Mouse (Mus musculus): ENCODE measurements around the gene Tceal1. TPM values are rescaled to one million over a fixed set of nuclear protein-coding genes. Genes with fewer than 3 reads are reported as not detected.

The Tceal1 gene
- polyA plus RNA-seq, 1 experiment from 2014 or later: 12.0 TPM

GRCm38 (mm10) chrX:136741651-136742201, 33.9 kb downstream of the Tceal1 start:
- 32% methylated on average over 43 of the region's 46 CpGs for WGBS
- H3K4me2 ChIP-seq (ENCODE audit: low read length): peak overlapping the region; percentile 66
- H3K36me3 ChIP-seq (ENCODE audit: control insufficient read depth, insufficient read depth, low read length): peaks cover 19% of the 10 kb centered on the region
- peak; percentile 76 for ATAC-seq (ENCODE audit: insufficient number of reproducible peaks, insufficient read depth, low FRiP score, low read depth)
- peak overlapping the region; percentile 40 to 89 for H3K4me3 ChIP-seq (ENCODE audit: control insufficient read depth in 1 of 2, insufficient read depth in 1 of 2, low read depth in 1 of 2, low read length in 2 of 2)
- H3K27ac ChIP-seq (replicated peaks in 1 of 2; ENCODE audit: control insufficient read depth in 1 of 2, insufficient read depth in 1 of 2, low read depth in 2 of 2, low read length in 2 of 2): peak overlapping the region; percentile 88 to 99
- peak overlapping the region; percentile 70 for H3K9ac ChIP-seq (ENCODE audit: low read length)
- H3K27me3 ChIP-seq (ENCODE audit: control insufficient read depth, insufficient read depth, low read length): no peaks in the 10 kb centered on the region
- peaks cover 2 to 3% of the 10 kb centered on the region in 2 experiments; a peak in 2 of 4 replicates for H3K4me1 ChIP-seq (ENCODE audit: control insufficient read depth in 2 of 2, insufficient read depth in 2 of 2, low read length in 2 of 2)
- H3K9me3 ChIP-seq (ENCODE audit: control insufficient read depth, low read length): no peaks in the 10 kb centered on the region

DNA sequence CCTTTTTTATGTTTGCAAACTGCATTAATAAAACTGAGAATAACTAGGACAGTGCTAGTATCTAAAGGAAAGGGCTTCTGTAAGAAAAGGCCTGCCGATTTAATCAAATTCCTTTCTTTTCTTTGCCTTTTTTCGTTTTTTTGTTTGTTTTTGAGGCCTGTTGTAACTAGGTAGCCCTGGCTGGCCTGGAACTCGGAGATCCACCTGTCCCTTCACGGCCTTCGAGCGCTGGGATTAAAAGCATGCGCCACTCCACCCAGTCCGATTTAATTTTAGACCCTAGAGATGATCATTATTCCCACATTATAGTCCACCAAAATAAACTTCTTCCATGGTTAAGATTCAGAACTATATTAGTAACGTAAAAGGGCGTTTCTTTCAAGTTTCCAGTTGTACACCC, 34.5 kb downstream of the Tceal1 start:
- WGBS: 22% methylated on average over 10 of the region's 10 CpGs
- Histone ChIP-seq H3K27ac (replicated peaks in 1 of 2; ENCODE audit: control insufficient read depth in 1 of 2, insufficient read depth in 1 of 2, low read depth in 2 of 2, low read length in 2 of 2) (peak overlapping the region; percentile 88 to 99), H3K27me3 (ENCODE audit: control insufficient read depth, insufficient read depth, low read length) (no peaks in the 10 kb centered on the region), H3K9ac (ENCODE audit: low read length) (peak overlapping the region; percentile 70), H3K4me2 (ENCODE audit: low read length) (peak overlapping the region; percentile 66), H3K4me1 (ENCODE audit: control insufficient read depth in 2 of 2, insufficient read depth in 2 of 2, low read length in 2 of 2) (peaks cover 2 to 3% of the 10 kb centered on the region in 2 experiments; a peak in 2 of 4 replicates), H3K9me3 (ENCODE audit: control insufficient read depth, low read length) (no peaks in the 10 kb centered on the region), H3K4me3 (ENCODE audit: control insufficient read depth in 1 of 2, insufficient read depth in 1 of 2, low read depth in 1 of 2, low read length in 2 of 2) (peak overlapping the region; percentile 40 to 89), H3K36me3 (ENCODE audit: control insufficient read depth, insufficient read depth, low read length) (peaks cover 16% of the 10 kb centered on the region)
- ATAC-seq (ENCODE audit: insufficient number of reproducible peaks, insufficient read depth, low FRiP score, low read depth): no peak

DNA sequence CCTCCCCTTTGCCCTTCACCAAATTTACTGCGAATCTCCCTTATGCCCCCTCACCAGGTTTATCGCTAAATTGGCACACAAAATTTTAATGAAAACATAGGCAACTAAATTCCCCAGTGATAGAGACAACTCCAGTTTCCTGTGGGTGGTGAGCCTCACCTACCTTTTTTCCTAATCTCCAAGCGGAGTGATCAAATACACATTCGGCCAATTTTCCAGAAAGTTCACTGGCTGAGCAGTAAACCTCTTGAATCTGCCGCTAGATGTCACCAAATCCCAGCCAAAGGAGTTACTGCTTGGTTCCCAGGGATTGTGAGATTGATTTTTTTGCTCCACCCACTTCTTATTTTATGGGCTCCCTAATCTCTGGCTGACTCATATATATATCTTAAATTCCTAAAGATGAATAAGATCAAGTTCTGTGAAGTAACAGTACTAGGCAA, 34.9 kb downstream of the Tceal1 start:
- Histone ChIP-seq H3K27me3 (ENCODE audit: control insufficient read depth, insufficient read depth, low read length) (no peaks in the 10 kb centered on the region), H3K36me3 (ENCODE audit: control insufficient read depth, insufficient read depth, low read length) (peaks cover 15% of the 10 kb centered on the region), H3K9me3 (ENCODE audit: control insufficient read depth, low read length) (no peaks in the 10 kb centered on the region), H3K27ac (replicated peaks in 1 of 2; ENCODE audit: control insufficient read depth in 1 of 2, insufficient read depth in 1 of 2, low read depth in 2 of 2, low read length in 2 of 2) (peak overlapping the region; percentile 88 to 99), H3K4me2 (ENCODE audit: low read length) (peak overlapping the region; percentile 66), H3K4me3 (ENCODE audit: control insufficient read depth in 1 of 2, insufficient read depth in 1 of 2, low read depth in 1 of 2, low read length in 2 of 2) (peak overlapping the region; percentile 40 to 89), H3K9ac (ENCODE audit: low read length) (peak overlapping the region; percentile 70), H3K4me1 (ENCODE audit: control insufficient read depth in 2 of 2, insufficient read depth in 2 of 2, low read length in 2 of 2) (peaks cover 2 to 3% of the 10 kb centered on the region in 2 experiments; a peak in 2 of 4 replicates)
- ATAC-seq (ENCODE audit: insufficient number of reproducible peaks, insufficient read depth, low FRiP score, low read depth): no peak
- WGBS: 39% methylated on average over 5 of the region's 5 CpGs

DNA sequence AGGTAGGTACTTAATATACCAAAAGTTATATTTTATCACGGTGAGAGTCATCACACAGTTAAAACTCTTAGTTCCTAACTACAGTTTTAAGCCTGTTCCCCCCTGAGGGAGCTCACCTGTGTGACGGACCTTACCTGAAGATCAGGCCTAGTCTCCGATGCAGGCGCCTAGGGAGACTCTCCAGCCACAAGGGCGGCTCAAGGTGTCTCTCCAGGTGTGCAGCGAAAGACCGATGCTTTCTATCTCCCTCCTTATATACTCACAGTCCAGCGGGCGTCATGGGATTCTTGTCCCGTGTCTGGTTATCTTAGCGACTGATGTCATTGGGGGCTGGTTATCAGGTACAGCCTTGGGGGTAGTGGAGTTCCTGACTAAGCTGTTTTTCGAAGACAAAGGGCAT, 35.7 kb downstream of the Tceal1 start, which contains the start of gene Morf4l2:
Gene Morf4l2, minus strand, starts transcription at position 232 of the 400 bp plus-strand sequence.
- Histone ChIP-seq H3K36me3 (ENCODE audit: control insufficient read depth, insufficient read depth, low read length) (peaks cover 17% of the 10 kb centered on the region), H3K27ac (replicated peaks in 1 of 2; ENCODE audit: control insufficient read depth in 1 of 2, insufficient read depth in 1 of 2, low read depth in 2 of 2, low read length in 2 of 2) (peak within 1 kb of the TSS; percentile 88 to 99), H3K27me3 (ENCODE audit: control insufficient read depth, insufficient read depth, low read length) (no peaks in the 10 kb centered on the region), H3K9me3 (ENCODE audit: control insufficient read depth, low read length) (no peaks in the 10 kb centered on the region), H3K4me3 (ENCODE audit: control insufficient read depth in 1 of 2, insufficient read depth in 1 of 2, low read depth in 1 of 2, low read length in 2 of 2) (peak within 1 kb of the TSS; percentile 40 to 89), H3K4me1 (ENCODE audit: control insufficient read depth in 2 of 2, insufficient read depth in 2 of 2, low read length in 2 of 2) (peaks cover 2% of the 10 kb centered on the region in 2 experiments; a peak in 2 of 4 replicates), H3K4me2 (ENCODE audit: low read length) (peak within 1 kb of the TSS; percentile 66), H3K9ac (ENCODE audit: low read length) (peak within 1 kb of the TSS; percentile 70)
- no peak for ATAC-seq (ENCODE audit: insufficient number of reproducible peaks, insufficient read depth, low FRiP score, low read depth)
- WGBS: 74% methylated on average over 12 of the region's 12 CpGs

DNA sequence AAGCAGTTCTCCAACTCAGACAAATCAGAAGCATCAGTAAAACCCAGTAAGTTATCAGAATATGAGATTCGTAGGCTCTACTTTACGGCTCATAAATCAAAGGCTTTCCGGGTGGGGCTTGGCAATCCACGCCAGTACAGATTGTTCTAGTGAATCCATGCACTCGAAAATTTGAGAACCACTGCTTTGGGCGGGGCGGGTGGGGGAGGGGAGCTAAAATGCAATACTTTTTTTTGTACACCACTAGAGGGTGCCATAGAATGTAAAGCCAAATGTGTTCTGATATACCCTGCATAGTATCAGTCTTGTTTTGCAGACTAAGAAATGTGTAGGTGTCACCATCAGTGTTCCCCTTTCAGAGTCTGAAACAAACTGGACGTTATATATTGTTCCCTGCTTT, 36.9 kb downstream of the Tceal1 start:
- Histone ChIP-seq H3K4me3 (ENCODE audit: control insufficient read depth in 1 of 2, insufficient read depth in 1 of 2, low read depth in 1 of 2, low read length in 2 of 2) (no peak overlapping the region), H3K27ac (replicated peaks in 1 of 2; ENCODE audit: control insufficient read depth in 1 of 2, insufficient read depth in 1 of 2, low read depth in 2 of 2, low read length in 2 of 2) (no peak overlapping the region), H3K27me3 (ENCODE audit: control insufficient read depth, insufficient read depth, low read length) (no peaks in the 10 kb centered on the region), H3K9me3 (ENCODE audit: control insufficient read depth, low read length) (no peaks in the 10 kb centered on the region), H3K36me3 (ENCODE audit: control insufficient read depth, insufficient read depth, low read length) (peaks cover 11% of the 10 kb centered on the region; the same call in 1 of the 2 replicates), H3K4me2 (ENCODE audit: low read length) (no peak overlapping the region), H3K4me1 (ENCODE audit: control insufficient read depth in 2 of 2, insufficient read depth in 2 of 2, low read length in 2 of 2) (no peaks in the 10 kb centered on the region), H3K9ac (ENCODE audit: low read length) (no peak overlapping the region)
- no peak for ATAC-seq (ENCODE audit: insufficient number of reproducible peaks, insufficient read depth, low FRiP score, low read depth)
- 77% methylated on average over 8 of the region's 8 CpGs for WGBS

DNA sequence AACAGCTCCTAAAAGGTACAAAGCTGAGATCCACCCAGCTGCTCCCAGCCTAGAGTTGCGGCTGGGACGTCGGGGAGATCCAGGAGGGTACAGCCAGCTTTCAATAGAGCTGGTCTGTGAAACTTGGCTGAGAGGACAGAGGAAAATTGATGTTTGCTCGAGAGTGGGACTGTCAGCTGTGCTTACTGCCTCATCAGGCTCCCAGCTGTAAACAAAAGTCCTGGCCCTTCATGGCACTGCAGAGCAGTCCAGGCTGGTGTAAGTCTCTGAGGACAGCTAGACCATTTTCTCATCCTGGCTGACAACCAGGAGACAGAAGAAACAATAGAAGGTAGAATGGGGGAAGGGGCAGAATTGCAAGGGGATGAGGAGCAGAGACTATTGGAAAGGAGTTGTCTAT, 41.5 kb downstream of the Tceal1 start:
- no peaks in the 10 kb centered on the region for H3K27me3 ChIP-seq (ENCODE audit: control insufficient read depth, insufficient read depth, low read length)
- H3K36me3 ChIP-seq (ENCODE audit: control insufficient read depth, insufficient read depth, low read length): peaks cover 14% of the 10 kb centered on the region; the same call in 1 of the 2 replicates
- no peak for ATAC-seq (ENCODE audit: insufficient number of reproducible peaks, insufficient read depth, low FRiP score, low read depth)
- no peak overlapping the region for H3K4me3 ChIP-seq (ENCODE audit: control insufficient read depth in 1 of 2, insufficient read depth in 1 of 2, low read depth in 1 of 2, low read length in 2 of 2)
- H3K4me1 ChIP-seq (ENCODE audit: control insufficient read depth in 2 of 2, insufficient read depth in 2 of 2, low read length in 2 of 2): no peaks in the 10 kb centered on the region
- 69% methylated on average over 4 of the region's 4 CpGs for WGBS
- H3K27ac ChIP-seq (replicated peaks in 1 of 2; ENCODE audit: control insufficient read depth in 1 of 2, insufficient read depth in 1 of 2, low read depth in 2 of 2, low read length in 2 of 2): no peak overlapping the region
- no peak overlapping the region for H3K9ac ChIP-seq (ENCODE audit: low read length)
- no peaks in the 10 kb centered on the region for H3K9me3 ChIP-seq (ENCODE audit: control insufficient read depth, low read length)
- H3K4me2 ChIP-seq (ENCODE audit: low read length): no peak overlapping the region

DNA sequence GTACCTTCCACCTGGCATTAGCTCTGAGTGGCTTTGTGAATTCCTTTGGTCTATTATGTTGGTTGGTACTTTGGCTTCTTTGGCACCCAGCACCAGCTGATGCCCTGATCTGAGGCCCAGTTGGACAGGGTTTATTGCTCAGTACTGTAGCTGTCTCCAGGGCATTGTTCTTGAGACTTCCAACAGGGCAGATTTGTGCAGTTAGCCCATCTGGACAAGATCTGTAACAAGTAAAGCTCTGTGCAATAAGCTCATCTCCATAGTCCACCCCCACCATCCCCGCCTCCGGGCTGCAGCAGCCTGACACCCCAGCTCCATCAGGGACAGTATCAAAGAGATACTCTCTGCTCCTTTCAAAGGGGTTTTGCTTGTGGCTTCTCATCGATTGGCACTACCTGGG, 47.7 kb downstream of the Tceal1 start:
- no peak overlapping the region for H3K4me2 ChIP-seq (ENCODE audit: low read length)
- no peaks in the 10 kb centered on the region for H3K27me3 ChIP-seq (ENCODE audit: control insufficient read depth, insufficient read depth, low read length)
- H3K9me3 ChIP-seq (ENCODE audit: control insufficient read depth, low read length): no peaks in the 10 kb centered on the region
- 82% methylated on average over 3 of the region's 3 CpGs for WGBS
- H3K4me3 ChIP-seq (ENCODE audit: control insufficient read depth in 1 of 2, insufficient read depth in 1 of 2, low read depth in 1 of 2, low read length in 2 of 2): no peak overlapping the region
- no peak overlapping the region for H3K27ac ChIP-seq (replicated peaks in 1 of 2; ENCODE audit: control insufficient read depth in 1 of 2, insufficient read depth in 1 of 2, low read depth in 2 of 2, low read length in 2 of 2)
- no peaks in the 10 kb centered on the region for H3K4me1 ChIP-seq (ENCODE audit: control insufficient read depth in 2 of 2, insufficient read depth in 2 of 2, low read length in 2 of 2)
- H3K9ac ChIP-seq (ENCODE audit: low read length): no peak overlapping the region
- H3K36me3 ChIP-seq (ENCODE audit: control insufficient read depth, insufficient read depth, low read length): peaks cover 31% of the 10 kb centered on the region; the same call in 1 of the 2 replicates
- ATAC-seq (ENCODE audit: insufficient number of reproducible peaks, insufficient read depth, low FRiP score, low read depth): no peak
